Mouse (Mus musculus): Measurements from ENCODE around the gene Ifitm10. TPM values are rescaled to one million over a fixed set of nuclear protein-coding genes. Genes with fewer than 3 reads are reported as not detected.

Gene Ifitm10
- total and polyA plus RNA-seq, 3 experiments = not detected

GRCm38 (mm10) chr7:142416225-142416624 lies 42.7 kb upstream of the Ifitm10 start:
- Histone ChIP-seq H3K79me2 (replicated peaks; ENCODE audit: control insufficient read depth, extremely low read depth, insufficient read depth, poor library complexity, severe bottlenecking) (no peaks in the 10 kb centered on the region), H3K9ac (ENCODE audit: insufficient read depth, low read depth) (no peak overlapping the region), H3K36me3 (replicated peaks in 1 of 2; ENCODE audit: control insufficient read depth in 1 of 2, insufficient read depth in 1 of 2, low read length in 1 of 2) (no peaks in the 10 kb centered on the region), H3K9me3 (replicated peaks; ENCODE audit: low read length) (peaks cover 8% of the 10 kb centered on the region), H3K4me2 (ENCODE audit: insufficient read depth, low read depth, poor library complexity, severe bottlenecking) (no peak overlapping the region), H3K4me1 (ENCODE audit: control insufficient read depth in 1 of 2, insufficient read depth in 2 of 2) (no peaks in the 10 kb centered on the region), H3K4me3 (replicated peaks in 1 of 3; ENCODE audit: low read depth in 2 of 3, low read length in 2 of 3, poor library complexity in 1 of 3) (no peak overlapping the region), H3K27me3 (replicated peaks) (peaks cover 20% of the 10 kb centered on the region), H3K27ac (ENCODE audit: insufficient read depth, low read depth) (no peak overlapping the region)
- no peak for TF ChIP-seq ELF1 (IDR thresholded peaks at IDR 0.05; ENCODE audit: low read depth, low read length)
- no peak for TF ChIP-seq ZC3H11A (IDR thresholded peaks at IDR 0.05; ENCODE audit: low read depth, low read length)
- no peak for TF ChIP-seq TBP (conservative IDR thresholded peaks at IDR 0.05; ENCODE audit: low read depth, low read length)
- no peak for TF ChIP-seq RCOR1 (conservative IDR thresholded peaks at IDR 0.05; ENCODE audit: low read depth, low read length)
- TF ChIP-seq NRF1 (IDR thresholded peaks at IDR 0.05; ENCODE audit: low read depth, low read length) = no peak
- TF ChIP-seq HCFC1 (IDR thresholded peaks at IDR 0.05; ENCODE audit: low read depth, low read length) = no peak
- DNase-seq (ENCODE audit: extremely low read depth) = no peak
- in situ Hi-C loops (cut with MboI; ENCODE audit: low pct_ligation_motif_present, low pct_unique_long_range_greater_than_20kb, low sequenced_read_pairs) = no loop called here
- dilution Hi-C loops (cut with MboI; ENCODE audit: extremely low pct_ligation_motif_present, extremely low pct_unique_long_range_greater_than_20kb, low sequenced_read_pairs) = no loop called here

- no peak overlapping the region for H3K4me3 ChIP-seq (replicated peaks in 1 of 3; ENCODE audit: low read depth in 2 of 3, low read length in 2 of 3, poor library complexity in 1 of 3)
- peaks cover 22% of the 10 kb centered on the region for H3K27me3 ChIP-seq (replicated peaks)
- H3K79me2 ChIP-seq (replicated peaks; ENCODE audit: control insufficient read depth, extremely low read depth, insufficient read depth, poor library complexity, severe bottlenecking) = no peaks in the 10 kb centered on the region
- H3K9ac ChIP-seq (ENCODE audit: insufficient read depth, low read depth) = no peak overlapping the region
- no peaks in the 10 kb centered on the region for H3K36me3 ChIP-seq (replicated peaks in 1 of 2; ENCODE audit: control insufficient read depth in 1 of 2, insufficient read depth in 1 of 2, low read length in 1 of 2)
- H3K4me1 ChIP-seq (ENCODE audit: control insufficient read depth in 1 of 2, insufficient read depth in 2 of 2) = no peaks in the 10 kb centered on the region
- no peak overlapping the region for H3K4me2 ChIP-seq (ENCODE audit: insufficient read depth, low read depth, poor library complexity, severe bottlenecking)
- no peak overlapping the region for H3K27ac ChIP-seq (ENCODE audit: insufficient read depth, low read depth)
- TF ChIP-seq RAD21 (IDR thresholded peaks at IDR 0.05; ENCODE audit: low read depth, low read length) = no peak
- in situ Hi-C loops (cut with MboI; ENCODE audit: low pct_ligation_motif_present, low pct_unique_long_range_greater_than_20kb, low sequenced_read_pairs) (no loop called here), dilution Hi-C loops (cut with MboI; ENCODE audit: extremely low pct_ligation_motif_present, extremely low pct_unique_long_range_greater_than_20kb, low sequenced_read_pairs) (no loop called here)
- DNase-seq (ENCODE audit: extremely low read depth) = no peak
- peaks cover 8% of the 10 kb centered on the region for H3K9me3 ChIP-seq (replicated peaks; ENCODE audit: low read length)
Observed at GRCm38 (mm10) chr7:142415314-142415713, 41.8 kb upstream of the Ifitm10 start.

GRCm38 (mm10) chr7:142413285-142413684 lies 39.7 kb upstream of the Ifitm10 start:
- Histone ChIP-seq H3K27me3 (replicated peaks) (peaks cover 23% of the 10 kb centered on the region), H3K4me1 (ENCODE audit: control insufficient read depth in 1 of 2, insufficient read depth in 2 of 2) (no peaks in the 10 kb centered on the region), H3K79me2 (replicated peaks; ENCODE audit: control insufficient read depth, extremely low read depth, insufficient read depth, poor library complexity, severe bottlenecking) (no peaks in the 10 kb centered on the region), H3K4me3 (replicated peaks in 1 of 3; ENCODE audit: low read depth in 2 of 3, low read length in 2 of 3, poor library complexity in 1 of 3) (no peak overlapping the region), H3K36me3 (replicated peaks in 1 of 2; ENCODE audit: control insufficient read depth in 1 of 2, insufficient read depth in 1 of 2, low read length in 1 of 2) (no peaks in the 10 kb centered on the region), H3K4me2 (ENCODE audit: insufficient read depth, low read depth, poor library complexity, severe bottlenecking) (no peak overlapping the region), H3K9me3 (replicated peaks; ENCODE audit: low read length) (no peaks in the 10 kb centered on the region), H3K9ac (ENCODE audit: insufficient read depth, low read depth) (no peak overlapping the region), H3K27ac (ENCODE audit: insufficient read depth, low read depth) (no peak overlapping the region)
- dilution Hi-C loops (cut with MboI; ENCODE audit: extremely low pct_ligation_motif_present, extremely low pct_unique_long_range_greater_than_20kb, low sequenced_read_pairs) = no loop called here
- no peak for DNase-seq (ENCODE audit: extremely low read depth)
- in situ Hi-C loops (cut with MboI; ENCODE audit: low pct_ligation_motif_present, low pct_unique_long_range_greater_than_20kb, low sequenced_read_pairs) = loop anchor here (5.0 kb wide), 1 partner anchor 76 kb away; no protein-coding TSS in a partner anchor
- TF ChIP-seq ELF1 (IDR thresholded peaks at IDR 0.05; ENCODE audit: low read depth, low read length) (no peak), E2F4 (IDR thresholded peaks at IDR 0.05; ENCODE audit: insufficient replicate concordance, low read depth, low read length) (no peak), NELFE (IDR thresholded peaks at IDR 0.05; ENCODE audit: low read depth, low read length) (no peak), TBP (conservative IDR thresholded peaks at IDR 0.05; ENCODE audit: low read depth, low read length) (no peak), BHLHE40 (IDR thresholded peaks at IDR 0.05; ENCODE audit: low read depth, low read length) (no peak), ZKSCAN1 (IDR thresholded peaks at IDR 0.05; ENCODE audit: borderline replicate concordance, low read depth, low read length) (no peak), SIN3A (IDR thresholded peaks at IDR 0.05; ENCODE audit: low read length) (no peak), MAZ (IDR thresholded peaks at IDR 0.05; ENCODE audit: low read depth, low read length) (no peak), RAD21 (IDR thresholded peaks at IDR 0.05; ENCODE audit: low read depth, low read length) (no peak), MAX (IDR thresholded peaks at IDR 0.05; ENCODE audit: low read length) (no peak), POLR2A (IDR thresholded peaks at IDR 0.05; ENCODE audit: low read depth, low read length) (no peak), ZMIZ1 (IDR thresholded peaks at IDR 0.05; ENCODE audit: low read depth, low read length) (no peak), SMC3 (IDR thresholded peaks at IDR 0.05; ENCODE audit: low read depth, low read length) (no peak), MXI1 (IDR thresholded peaks at IDR 0.05; ENCODE audit: low read depth, low read length) (no peak), GABPA (IDR thresholded peaks at IDR 0.05; ENCODE audit: insufficient replicate concordance, low read depth, low read length) (no peak), HCFC1 (IDR thresholded peaks at IDR 0.05; ENCODE audit: low read depth, low read length) (no peak), JUND (conservative IDR thresholded peaks at IDR 0.05; ENCODE audit: low read depth, low read length) (no peak), USF2 (conservative IDR thresholded peaks at IDR 0.05; ENCODE audit: low read depth, low read length) (no peak), CTCF (conservative IDR thresholded peaks at IDR 0.05 in 1 of 2, IDR thresholded peaks at IDR 0.05 in 1 of 2; ENCODE audit: low read depth in 2 of 2, low read length in 2 of 2) (no peak)
